Mouse (Mus musculus) MEL (cell line): ENCODE measurements around the gene Brip1.

Source experiments
- CTCF ChIP-seq, 3 experiments: IDR thresholded peaks in 2 of 3; conservative IDR thresholded peaks in 1 of 3; 2 replicates each; pipeline ENCODE4 v1.5.1; 2011 to 2012; ENCODE audit warnings: low read length in 3 of 3, low read depth in 2 of 3, mild to moderate bottlenecking in 2 of 3, improper control_type of control experiment in 1 of 3, inconsistent platforms in 1 of 3, mixed read lengths in 1 of 3, moderate library complexity in 1 of 3; ENCODE audit not compliant: control insufficient read depth in 1 of 3, insufficient read depth in 1 of 3, poor library complexity in 1 of 3, severe bottlenecking in 1 of 3
- KAT2A ChIP-seq: conservative IDR thresholded peaks from 2 replicates; pipeline ENCODE4 v1.6.1; 2012; ENCODE audit warnings: low read depth, low read length, improper control_type of control experiment, inconsistent platforms
- MAFK ChIP-seq: IDR thresholded peaks from 2 replicates; pipeline ENCODE4 v1.6.1; 2011; ENCODE audit warnings: low read depth, mild to moderate bottlenecking, low read length, improper control_type of control experiment, borderline replicate concordance
- MAZ ChIP-seq: IDR thresholded peaks from 2 replicates; pipeline ENCODE4 v1.6.1; 2012; ENCODE audit warnings: low read depth, mild to moderate bottlenecking, inconsistent platforms, low read length, improper control_type of control experiment
- MEF2A ChIP-seq: IDR thresholded peaks from 2 replicates; pipeline ENCODE4 v1.6.1; 2014; ENCODE audit warnings: low read depth, mild to moderate bottlenecking, inconsistent platforms, low read length, improper control_type of control experiment; ENCODE audit not compliant: poor library complexity, insufficient replicate concordance, severe bottlenecking; ENCODE audit errors: extremely low read depth
- NELFE ChIP-seq: IDR thresholded peaks from 2 replicates; pipeline ENCODE4 v1.6.1; 2011; ENCODE audit warnings: low read depth, low read length, improper control_type of control experiment
- POLR2A ChIP-seq, 2 experiments: IDR thresholded peaks; 2 replicates each; pipeline ENCODE4 v1.6.1; 2011 to 2012; ENCODE audit warnings: low read length in 2 of 2, mild to moderate bottlenecking in 2 of 2, control low read depth in 1 of 2, improper control_type of control experiment in 1 of 2, low read depth in 1 of 2, moderate library complexity in 1 of 2; ENCODE audit not compliant: control insufficient read depth in 1 of 2, insufficient read depth in 1 of 2, poor library complexity in 1 of 2
- POLR2AphosphoS2 ChIP-seq: IDR thresholded peaks from 2 replicates; pipeline ENCODE4 v1.6.1; 2011; ENCODE audit warnings: low read length, improper control_type of control experiment
- POLR2AphosphoS5 ChIP-seq: IDR thresholded peaks from 2 replicates; pipeline ENCODE4 v1.6.1; 2012; ENCODE audit warnings: low read depth, borderline replicate concordance, mild to moderate bottlenecking, inconsistent platforms, low read length, moderate library complexity, mixed read lengths
- RCOR1 ChIP-seq: IDR thresholded peaks from 2 replicates; pipeline ENCODE4 v1.6.1; 2012; ENCODE audit warnings: low read depth, mild to moderate bottlenecking, inconsistent platforms, low read length, improper control_type of control experiment
- ZC3H11A ChIP-seq: IDR thresholded peaks from 2 replicates; pipeline ENCODE4 v1.6.1; 2012; ENCODE audit warnings: low read depth, mild to moderate bottlenecking, inconsistent platforms, low read length, improper control_type of control experiment

DNA sequence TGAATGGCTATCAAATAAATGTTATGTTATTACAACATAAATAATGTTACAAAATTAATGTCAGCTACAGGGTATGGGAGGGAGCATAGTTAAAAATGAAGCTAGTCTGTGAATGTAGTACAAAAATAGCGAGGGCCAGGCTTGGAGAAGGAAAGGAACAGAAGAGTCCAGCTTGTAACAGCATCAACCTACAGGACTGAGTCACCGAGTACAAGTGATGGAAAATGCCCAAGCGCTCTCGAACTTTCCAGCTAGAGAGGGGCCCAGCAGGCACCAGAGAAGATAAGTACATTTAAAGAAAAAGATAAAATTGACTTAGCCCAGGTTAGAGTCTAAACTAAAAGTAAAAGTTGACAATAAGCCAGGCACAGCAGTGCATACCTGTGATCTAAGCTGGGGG lies 116.5 kb downstream of the Brip1 start:
- TF ChIP-seq CTCF (IDR thresholded peaks at IDR 0.05 in 2 of 3, conservative IDR thresholded peaks at IDR 0.05 in 1 of 3; ENCODE audit: control insufficient read depth in 1 of 3, insufficient read depth in 1 of 3, low read depth in 2 of 3, low read length in 3 of 3, poor library complexity in 1 of 3, severe bottlenecking in 1 of 3) = no peak
- TF ChIP-seq NELFE = no peak
- TF ChIP-seq RCOR1 = no peak
- TF ChIP-seq POLR2AphosphoS2 = no peak
- TF ChIP-seq POLR2A (IDR thresholded peaks at IDR 0.05; ENCODE audit: control insufficient read depth in 1 of 2, insufficient read depth in 1 of 2, low read depth in 1 of 2, low read length in 2 of 2, poor library complexity in 1 of 2) = no peak
- TF ChIP-seq MAZ = no peak
- no peak for TF ChIP-seq POLR2AphosphoS5
- no peak for TF ChIP-seq KAT2A
- TF ChIP-seq ZC3H11A = no peak
- TF ChIP-seq MEF2A = no peak
- no peak for TF ChIP-seq MAFK
